Mouse (Mus musculus): ENCODE measurements around the gene Syndig1l. TPM values are rescaled to one million over a fixed set of nuclear protein-coding genes. Genes with fewer than 3 reads are reported as not detected.
A peak's percentile ranks its signal among the peaks of the same experiment; 100 is the strongest.

Gene Syndig1l
- polyA plus RNA-seq, 1 experiment from 2014 or later, result 0.22 TPM

DNA sequence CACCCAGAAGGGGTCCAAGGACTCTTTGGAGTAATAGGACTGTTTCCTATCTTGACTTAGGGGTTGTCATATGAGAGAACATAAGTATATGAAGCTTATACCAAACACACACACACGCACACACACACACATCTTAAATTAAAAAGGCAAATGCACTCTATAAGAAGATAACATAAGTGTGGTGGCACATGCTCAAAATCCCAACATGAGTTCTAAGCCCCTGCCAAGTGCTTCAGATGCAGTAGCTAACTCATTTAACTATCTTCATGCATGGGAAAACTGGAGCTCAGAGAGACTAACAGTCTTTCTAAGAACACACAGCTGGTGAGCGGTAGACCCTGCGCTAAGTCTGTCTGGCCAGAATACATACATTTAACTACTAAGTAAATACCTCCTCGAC is 11.1 kb downstream of the Syndig1l start:
- H3K4me1 ChIP-seq (ENCODE audit: control insufficient read depth, insufficient read depth, low read length), result peaks cover 6% of the 10 kb centered on the region; the same call in 1 of the 2 replicates
- no peak overlapping the region for H3K4me2 ChIP-seq
- ATAC-seq (ENCODE audit: low FRiP score) (no peak), DNase-seq (ENCODE audit: low spot score, missing footprints) (no peak)
- no peaks in the 10 kb centered on the region for H3K9me3 ChIP-seq (ENCODE audit: control insufficient read depth, low read length)
- no peak overlapping the region for H3K4me3 ChIP-seq (ENCODE audit: low read depth, low read length)
- no peaks in the 10 kb centered on the region for H3K36me3 ChIP-seq (ENCODE audit: control insufficient read depth, insufficient read depth, low read length)
- H3K27ac ChIP-seq (ENCODE audit: low read depth, low read length), result no peak overlapping the region
- H3K9ac ChIP-seq (ENCODE audit: low read length), result no peak overlapping the region
- 81% methylated on average over 4 of the region's 4 CpGs for WGBS
- H3K27me3 ChIP-seq (ENCODE audit: control insufficient read depth, insufficient read depth, low read length), result no peaks in the 10 kb centered on the region

- no peaks in the 10 kb centered on the region for H3K9me3 ChIP-seq (ENCODE audit: control insufficient read depth, low read length)
- ATAC-seq (ENCODE audit: low FRiP score) (no peak), DNase-seq (ENCODE audit: low spot score, missing footprints) (no peak)
- no peak overlapping the region for H3K4me3 ChIP-seq (ENCODE audit: low read depth, low read length)
- peaks cover 6% of the 10 kb centered on the region; the same call in 1 of the 2 replicates for H3K4me1 ChIP-seq (ENCODE audit: control insufficient read depth, insufficient read depth, low read length)
- 9% methylated on average over 4 of the region's 4 CpGs for WGBS
- no peaks in the 10 kb centered on the region for H3K27me3 ChIP-seq (ENCODE audit: control insufficient read depth, insufficient read depth, low read length)
- H3K36me3 ChIP-seq (ENCODE audit: control insufficient read depth, insufficient read depth, low read length), result no peaks in the 10 kb centered on the region
- no peak overlapping the region for H3K4me2 ChIP-seq
- H3K9ac ChIP-seq (ENCODE audit: low read length), result no peak overlapping the region
- H3K27ac ChIP-seq (ENCODE audit: low read depth, low read length), result no peak overlapping the region
These were observed 12.5 kb downstream of the Syndig1l start for GRCm38 (mm10) chr12:84686176-84686575.

DNA sequence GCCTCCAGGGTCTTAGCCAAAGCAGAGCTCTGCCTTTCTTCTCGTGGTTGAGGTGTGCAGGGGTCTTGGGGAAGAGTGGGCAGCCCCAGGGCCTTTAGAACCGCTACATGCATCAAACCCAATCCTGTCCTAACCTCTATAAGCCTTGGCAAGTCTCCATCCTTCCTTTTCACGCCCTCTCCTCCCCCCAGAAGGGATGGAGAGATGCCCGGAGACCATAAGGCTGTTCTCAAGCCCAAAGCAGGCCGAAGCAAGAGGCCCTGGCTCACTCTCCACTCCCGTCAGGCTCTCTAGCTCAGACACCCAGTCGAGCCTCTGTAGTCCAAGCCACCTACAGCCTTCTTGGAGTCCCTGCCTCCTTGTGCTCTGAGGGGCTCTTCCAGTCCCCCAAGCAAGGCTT is 14.1 kb downstream of the Syndig1l start:
- no peaks in the 10 kb centered on the region for H3K36me3 ChIP-seq (ENCODE audit: control insufficient read depth, insufficient read depth, low read length)
- H3K27ac ChIP-seq (ENCODE audit: low read depth, low read length), result no peak overlapping the region
- 74% methylated on average over 7 of the region's 7 CpGs for WGBS
- ATAC-seq (ENCODE audit: low FRiP score), result no peak
- H3K9ac ChIP-seq (ENCODE audit: low read length), result no peak overlapping the region
- no peaks in the 10 kb centered on the region for H3K27me3 ChIP-seq (ENCODE audit: control insufficient read depth, insufficient read depth, low read length)
- H3K4me3 ChIP-seq (ENCODE audit: low read depth, low read length), result no peak overlapping the region
- DNase-seq (ENCODE audit: low spot score, missing footprints), result no peak
- no peak overlapping the region for H3K4me2 ChIP-seq
- no peaks in the 10 kb centered on the region for H3K9me3 ChIP-seq (ENCODE audit: control insufficient read depth, low read length)
- H3K4me1 ChIP-seq (ENCODE audit: control insufficient read depth, insufficient read depth, low read length), result peaks cover 6% of the 10 kb centered on the region; the same call in 1 of the 2 replicates

DNA sequence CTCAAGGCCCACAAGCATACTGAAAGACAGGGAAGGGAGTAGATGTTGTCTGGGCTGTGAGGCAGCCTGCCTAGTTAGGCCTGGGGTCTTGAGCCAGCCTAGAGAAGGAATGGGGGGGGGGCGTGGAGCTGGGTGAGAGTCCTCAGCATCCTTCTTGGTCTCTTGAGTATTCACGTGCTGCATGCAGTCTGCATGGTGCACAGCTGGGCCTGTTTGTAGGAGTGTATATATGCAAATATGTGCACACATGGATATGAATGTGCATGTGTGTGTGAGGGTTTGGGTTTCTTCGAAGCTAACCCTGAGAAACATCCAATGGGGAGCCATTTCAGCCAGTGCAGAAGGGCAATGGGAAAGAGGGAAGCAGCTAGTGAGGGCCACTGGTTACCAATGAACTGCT is 22.6 kb downstream of the Syndig1l start:
- Histone ChIP-seq H3K27me3 (ENCODE audit: control insufficient read depth, insufficient read depth, low read length) (no peaks in the 10 kb centered on the region), H3K36me3 (ENCODE audit: control insufficient read depth, insufficient read depth, low read length) (no peaks in the 10 kb centered on the region), H3K4me3 (ENCODE audit: low read depth, low read length) (no peak overlapping the region), H3K9me3 (ENCODE audit: control insufficient read depth, low read length) (no peaks in the 10 kb centered on the region), H3K9ac (ENCODE audit: low read length) (no peak overlapping the region), H3K4me1 (ENCODE audit: control insufficient read depth, insufficient read depth, low read length) (no peaks in the 10 kb centered on the region), H3K27ac (ENCODE audit: low read depth, low read length) (no peak overlapping the region), H3K4me2 (no peak overlapping the region)
- DNase-seq (ENCODE audit: low spot score, missing footprints), result no peak
- ATAC-seq (ENCODE audit: low FRiP score), result no peak
- 80% methylated on average over 3 of the region's 3 CpGs for WGBS

GRCm38 (mm10) chr12:84674666-84675526 is 23.7 kb downstream of the Syndig1l start:
- no peak for ATAC-seq (ENCODE audit: low FRiP score)
- Histone ChIP-seq H3K4me1 (ENCODE audit: control insufficient read depth, insufficient read depth, low read length) (no peaks in the 10 kb centered on the region), H3K9me3 (ENCODE audit: control insufficient read depth, low read length) (no peaks in the 10 kb centered on the region; the same call in 1 of the 2 replicates), H3K27me3 (ENCODE audit: control insufficient read depth, insufficient read depth, low read length) (no peaks in the 10 kb centered on the region), H3K9ac (ENCODE audit: low read length) (no peak overlapping the region), H3K4me2 (no peak overlapping the region), H3K4me3 (ENCODE audit: low read depth, low read length) (no peak overlapping the region), H3K27ac (ENCODE audit: low read depth, low read length) (no peak overlapping the region), H3K36me3 (ENCODE audit: control insufficient read depth, insufficient read depth, low read length) (no peaks in the 10 kb centered on the region)
- no peak for DNase-seq (ENCODE audit: low spot score, missing footprints)
- WGBS, result 52% methylated on average over 14 of the region's 14 CpGs

GRCm38 (mm10) chr12:84671646-84672045 is 27.0 kb downstream of the Syndig1l start:
- Histone ChIP-seq H3K9ac (ENCODE audit: low read length) (no peak overlapping the region), H3K27me3 (ENCODE audit: control insufficient read depth, insufficient read depth, low read length) (no peaks in the 10 kb centered on the region), H3K4me2 (no peak overlapping the region), H3K36me3 (ENCODE audit: control insufficient read depth, insufficient read depth, low read length) (no peaks in the 10 kb centered on the region), H3K27ac (ENCODE audit: low read depth, low read length) (no peak overlapping the region), H3K4me3 (ENCODE audit: low read depth, low read length) (no peak overlapping the region), H3K9me3 (ENCODE audit: control insufficient read depth, low read length) (no peaks in the 10 kb centered on the region; the same call in 1 of the 2 replicates), H3K4me1 (ENCODE audit: control insufficient read depth, insufficient read depth, low read length) (no peaks in the 10 kb centered on the region)
- ATAC-seq (ENCODE audit: low FRiP score) (no peak), DNase-seq (ENCODE audit: low spot score, missing footprints) (peak; percentile 73)
- 28% methylated on average over 10 of the region's 10 CpGs for WGBS

- Histone ChIP-seq H3K4me3 (ENCODE audit: low read depth, low read length) (no peak overlapping the region), H3K4me2 (no peak overlapping the region), H3K36me3 (ENCODE audit: control insufficient read depth, insufficient read depth, low read length) (no peaks in the 10 kb centered on the region), H3K27me3 (ENCODE audit: control insufficient read depth, insufficient read depth, low read length) (no peaks in the 10 kb centered on the region), H3K4me1 (ENCODE audit: control insufficient read depth, insufficient read depth, low read length) (no peaks in the 10 kb centered on the region), H3K27ac (ENCODE audit: low read depth, low read length) (no peak overlapping the region), H3K9me3 (ENCODE audit: control insufficient read depth, low read length) (no peaks in the 10 kb centered on the region; the same call in 1 of the 2 replicates), H3K9ac (ENCODE audit: low read length) (no peak overlapping the region)
- peak; percentile 81 for DNase-seq (ENCODE audit: low spot score, missing footprints)
- no peak for ATAC-seq (ENCODE audit: low FRiP score)
- WGBS, result 87% methylated on average over 3 of the region's 3 CpGs
These were observed 28.1 kb downstream of the Syndig1l start for GRCm38 (mm10) chr12:84670555-84670954.

DNA sequence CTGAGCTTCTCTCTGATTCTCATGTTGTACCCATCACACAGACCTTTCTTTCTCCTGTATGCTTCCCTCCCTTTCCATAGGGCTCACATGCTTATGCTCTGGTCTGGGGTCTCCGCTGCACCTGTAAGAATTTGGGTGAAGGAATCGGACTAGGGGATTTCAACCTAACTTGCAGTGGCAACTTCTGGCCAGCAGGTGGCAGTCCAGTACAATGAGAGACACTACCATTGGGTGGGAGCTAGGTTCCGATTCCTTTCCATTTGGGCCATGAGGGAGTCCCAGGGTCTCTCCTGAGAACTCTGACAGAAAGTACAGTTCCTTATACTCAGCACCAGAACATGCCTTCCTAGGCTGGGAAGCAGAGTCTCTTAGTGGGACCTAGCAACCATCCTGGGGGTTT is 44.7 kb downstream of the Syndig1l start:
- Histone ChIP-seq H3K9ac (ENCODE audit: low read length) (no peak overlapping the region), H3K9me3 (ENCODE audit: control insufficient read depth, low read length) (no peaks in the 10 kb centered on the region), H3K27me3 (ENCODE audit: control insufficient read depth, insufficient read depth, low read length) (no peaks in the 10 kb centered on the region), H3K4me3 (ENCODE audit: low read depth, low read length) (no peak overlapping the region), H3K4me2 (no peak overlapping the region), H3K36me3 (ENCODE audit: control insufficient read depth, insufficient read depth, low read length) (no peaks in the 10 kb centered on the region), H3K4me1 (ENCODE audit: control insufficient read depth, insufficient read depth, low read length) (no peaks in the 10 kb centered on the region), H3K27ac (ENCODE audit: low read depth, low read length) (no peak overlapping the region)
- no peak for ATAC-seq (ENCODE audit: low FRiP score)
- DNase-seq (ENCODE audit: low spot score, missing footprints), result peak; percentile 98
- WGBS, result 16% methylated on average over 3 of the region's 3 CpGs

DNA sequence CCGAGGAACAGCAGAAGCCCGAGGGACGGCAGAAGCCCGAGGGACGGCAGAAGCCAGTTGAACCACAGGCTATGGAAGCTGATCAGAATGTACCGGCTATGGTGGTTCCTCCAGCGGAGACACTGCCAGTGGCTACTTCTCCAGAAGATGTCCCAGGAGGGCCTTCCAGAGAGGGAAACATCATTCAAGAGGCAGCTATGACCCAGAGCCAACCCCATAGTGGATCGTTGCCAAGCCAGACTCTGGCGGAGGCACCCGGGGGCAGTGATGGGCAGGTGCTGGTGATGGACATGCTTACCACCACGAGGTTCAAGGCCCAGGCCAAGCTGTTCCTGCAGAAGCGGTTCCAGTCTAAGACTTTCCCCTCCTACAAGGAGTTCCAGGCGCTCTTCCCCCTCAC is 48.4 kb downstream of the Syndig1l start:
- H3K27ac ChIP-seq (ENCODE audit: low read depth, low read length), result no peak overlapping the region
- H3K36me3 ChIP-seq (ENCODE audit: control insufficient read depth, insufficient read depth, low read length), result no peaks in the 10 kb centered on the region
- H3K9ac ChIP-seq (ENCODE audit: low read length), result no peak overlapping the region
- no peaks in the 10 kb centered on the region for H3K4me1 ChIP-seq (ENCODE audit: control insufficient read depth, insufficient read depth, low read length)
- ATAC-seq (ENCODE audit: low FRiP score) (no peak), DNase-seq (ENCODE audit: low spot score, missing footprints) (peak; percentile 57)
- 90% methylated on average over 13 of the region's 13 CpGs for WGBS
- no peaks in the 10 kb centered on the region for H3K9me3 ChIP-seq (ENCODE audit: control insufficient read depth, low read length)
- H3K4me3 ChIP-seq (ENCODE audit: low read depth, low read length), result no peak overlapping the region
- no peak overlapping the region for H3K4me2 ChIP-seq
- no peaks in the 10 kb centered on the region for H3K27me3 ChIP-seq (ENCODE audit: control insufficient read depth, insufficient read depth, low read length)

All from midbrain, embryonic 11.5 days (tissue).